Mouse (Mus musculus) 416B (cell line): ENCODE results near the gene Zer1.

Source experiments
- DNase-seq: peaks from one replicate; pipeline ENCODE4 v3.0.0; 2011; ENCODE audit warnings: low read depth

The Zer1 gene

GRCm38 (mm10) chr2:30128789-30129188 is 4.4 kb upstream of the Zer1 start:
- peak; percentile 84 for DNase-seq

- no peak for DNase-seq
These were observed 485 bp downstream of the Zer1 start for GRCm38 (mm10) chr2:30123729-30124471.

- DNase-seq: no peak
These were observed 1.6 kb downstream of the Zer1 start for GRCm38 (mm10) chr2:30122766-30123165.

- no peak for DNase-seq
These were observed 4.1 kb downstream of the Zer1 start for GRCm38 (mm10) chr2:30120269-30120668.

- no peak for DNase-seq
These were observed 4.7 kb downstream of the Zer1 start for GRCm38 (mm10) chr2:30119641-30120051.

- peak; percentile 93 for DNase-seq
These were observed 11.8 kb downstream of the Zer1 start for GRCm38 (mm10) chr2:30112564-30112963.

- DNase-seq: no peak
These were observed 12.9 kb downstream of the Zer1 start for GRCm38 (mm10) chr2:30111500-30111899.

GRCm38 (mm10) chr2:30108260-30108659 is 16.1 kb downstream of the Zer1 start:
- DNase-seq: no peak

- DNase-seq: no peak
These were observed 16.7 kb downstream of the Zer1 start for GRCm38 (mm10) chr2:30107646-30108045.

GRCm38 (mm10) chr2:30106364-30106763 is 18.0 kb downstream of the Zer1 start:
- peak; percentile 82 for DNase-seq

- DNase-seq: peak; percentile 55
These were observed 24.2 kb downstream of the Zer1 start for GRCm38 (mm10) chr2:30100214-30100613.

GRCm38 (mm10) chr2:30095882-30096527 is 28.4 kb downstream of the Zer1 start:
- DNase-seq: peak; percentile 81

GRCm38 (mm10) chr2:30094208-30094588 is 30.2 kb downstream of the Zer1 start:
- DNase-seq: peak; percentile 77

- DNase-seq: peak; percentile 100
These were observed 30.7 kb downstream of the Zer1 start, which contains the start of gene Zdhhc12 for GRCm38 (mm10) chr2:30093471-30094207. Zdhhc12 (minus strand) TSS chr2:30093648.

- DNase-seq: peak; percentile 36
These were observed 32.0 kb downstream of the Zer1 start for GRCm38 (mm10) chr2:30092280-30092918.

GRCm38 (mm10) chr2:30091521-30091920 is 32.9 kb downstream of the Zer1 start:
- DNase-seq: no peak

GRCm38 (mm10) chr2:30087310-30087709 is 37.1 kb downstream of the Zer1 start:
- DNase-seq: peak; percentile 40

GRCm38 (mm10) chr2:30084632-30085031 is 39.8 kb downstream of the Zer1 start:
- DNase-seq: no peak

GRCm38 (mm10) chr2:30084113-30084512 is 40.3 kb downstream of the Zer1 start:
- no peak for DNase-seq

GRCm38 (mm10) chr2:30080181-30080800 is 44.1 kb downstream of the Zer1 start:
- DNase-seq: no peak

GRCm38 (mm10) chr2:30078760-30079159 is 45.6 kb downstream of the Zer1 start:
- no peak for DNase-seq

GRCm38 (mm10) chr2:30078349-30078712 is 46.1 kb downstream of the Zer1 start:
- peak; percentile 96 for DNase-seq
